Mouse (Mus musculus) gastrocnemius, postnatal 10 days (tissue): ENCODE data around the gene Tdp1. TPM values are rescaled to one million over a fixed set of nuclear protein-coding genes. Genes with fewer than 3 reads are reported as not detected.

Experiments
- DNase-seq: peaks from one replicate; pipeline ENCODE4 v3.0.0; 2021; ENCODE audit warnings: mixed read lengths
- microRNA-seq, 2 experiments: library from miRNA; unstranded; fragments of <30 nt; microRNA quantifications; one replicate each; pipeline ENCODE4 v1.2.0; 2021
- total RNA-seq, 2 experiments: library from RNA; stranded (reverse); gene quantifications; 2 replicates each; pipeline ENCODE4 v1.2.3; 2021

Tdp1 gene
- total RNA-seq, 2 experiments from 2014 or later = 7.8 to 11.9 TPM

- DNase-seq = no peak
Observed at GRCm38 (mm10) chr12:100001246-100001645, 116.9 kb downstream of the Tdp1 start.

- DNase-seq = no peak
Observed at GRCm38 (mm10) chr12:100001910-100002309, 117.6 kb downstream of the Tdp1 start.

- no peak for DNase-seq
Observed at GRCm38 (mm10) chr12:100002914-100003587, 118.7 kb downstream of the Tdp1 start.

Small RNA genes within 50 kb of the gene (microRNA-seq; reads per million reads assigned to microRNA genes)
- 0 reads per million in 2 experiments for gene Gm23291

Other genes with a start within 250 kb of the Tdp1 start
- gene Efcab11, start 78 bp upstream of the Tdp1 start, total RNA-seq = 1 to 10 TPM in 1 of 2 experiments, under 1 TPM in 1; 0.84 to 1.7 TPM
- 1 to 10 TPM; 2.0 to 2.5 TPM for gene Kcnk13, start 80.0 kb downstream of the Tdp1 start, total RNA-seq
- 100 to 1,000 TPM; 168 to 201 TPM for gene Psmc1, start 225.6 kb downstream of the Tdp1 start, total RNA-seq